Mouse (Mus musculus): ENCODE measurements around the gene Bach2. TPM values are rescaled to one million over a fixed set of nuclear protein-coding genes. Genes with fewer than 3 reads are reported as not detected.

Bach2 gene
- polyA plus RNA-seq, 1 experiment from 2014 or later, result 13.4 TPM

DNA sequence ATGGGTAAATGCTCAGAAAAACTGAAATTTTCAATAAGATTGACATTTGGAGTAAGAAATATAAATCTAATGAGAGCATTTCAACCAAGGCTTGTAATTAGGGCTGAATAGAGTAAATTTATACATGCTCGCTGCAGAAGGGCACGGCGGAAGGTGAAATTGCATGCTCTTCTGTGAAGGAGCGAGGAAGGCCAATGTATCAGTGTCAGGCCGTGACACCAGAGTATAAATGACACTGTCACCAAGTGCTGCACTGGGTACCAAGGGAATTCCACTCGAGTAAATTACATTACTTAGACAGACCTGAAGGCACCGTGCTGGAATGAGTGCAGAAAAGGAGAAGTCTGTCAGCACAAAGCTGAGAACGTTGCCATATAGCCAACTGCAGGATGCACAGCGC lies 190.1 kb downstream of the Bach2 start:
- 0 out of 2 replicates have a peak overlapping the region, but pooled peaks have one; percentile 89 for H3K27ac ChIP-seq
- no peaks in the 10 kb centered on the region for H3K9me3 ChIP-seq
- no peaks in the 10 kb centered on the region for H3K36me3 ChIP-seq
- no peak for DNase-seq (ENCODE audit: low spot score)
- WGBS, result 70% methylated on average over 9 of the region's 9 CpGs
- H3K27me3 ChIP-seq (ENCODE audit: insufficient read depth, poor library complexity, severe bottlenecking), result no peaks in the 10 kb centered on the region
- no peak overlapping the region for H3K4me3 ChIP-seq
- H3K4me1 ChIP-seq (replicated peaks), result peaks cover 59% of the 10 kb centered on the region

DNA sequence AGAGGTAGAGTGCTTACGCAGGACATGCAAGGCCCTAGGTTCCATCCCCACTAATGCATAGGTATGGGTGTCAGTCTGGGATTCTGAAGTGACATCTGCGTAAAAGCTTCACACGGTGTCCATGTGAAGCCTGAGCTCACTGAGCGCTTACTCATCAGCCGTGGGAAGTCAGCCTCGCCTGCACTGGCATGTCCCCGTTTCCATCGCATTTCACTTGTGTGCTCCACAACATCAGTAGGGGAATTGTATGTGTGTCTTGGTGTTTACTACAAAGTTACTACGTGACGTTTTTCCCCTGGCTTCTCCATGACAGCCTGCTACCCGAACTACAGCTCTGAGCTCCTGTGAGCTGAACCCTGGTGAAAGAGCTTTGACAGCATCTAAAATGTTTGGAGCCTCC lies 191.5 kb downstream of the Bach2 start:
- H3K36me3 ChIP-seq, result no peaks in the 10 kb centered on the region
- H3K27ac ChIP-seq, result peak overlapping the region; percentile 89
- H3K27me3 ChIP-seq (ENCODE audit: insufficient read depth, poor library complexity, severe bottlenecking), result no peaks in the 10 kb centered on the region
- DNase-seq (ENCODE audit: low spot score), result no peak
- WGBS, result 77% methylated on average over 11 of the region's 11 CpGs
- H3K4me1 ChIP-seq (replicated peaks), result peaks cover 63% of the 10 kb centered on the region
- H3K4me3 ChIP-seq, result no peak overlapping the region
- H3K9me3 ChIP-seq, result no peaks in the 10 kb centered on the region

DNA sequence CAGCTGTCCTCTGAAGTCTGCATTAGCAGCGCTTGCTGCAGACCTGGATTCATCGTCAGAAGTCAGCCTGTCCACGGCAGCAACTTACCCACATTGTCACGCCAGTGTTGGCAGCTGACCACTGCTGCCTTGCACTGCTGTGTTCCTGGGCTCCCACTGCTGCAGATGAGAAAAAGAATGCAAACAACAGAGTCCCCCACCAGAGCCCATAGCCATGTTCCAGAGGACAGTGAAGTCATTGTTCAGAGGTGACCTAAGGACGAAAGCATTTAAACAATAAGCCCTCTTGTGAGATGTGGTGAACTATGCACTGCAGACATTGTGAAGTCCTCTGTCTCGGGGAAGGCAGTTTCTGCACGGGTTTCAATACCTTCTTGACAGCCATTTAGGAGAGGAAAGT lies 192.4 kb downstream of the Bach2 start:
- 14% methylated on average over 7 of the region's 7 CpGs for whole genome bisulfite sequencing
- peak; percentile 64 for DNase-seq (ENCODE audit: low spot score)
- H3K9me3 ChIP-seq, result no peaks in the 10 kb centered on the region
- peak overlapping the region; percentile 89 for H3K27ac ChIP-seq
- peak overlapping the region; percentile 27 for H3K4me3 ChIP-seq
- H3K4me1 ChIP-seq (replicated peaks), result peaks cover 70% of the 10 kb centered on the region
- H3K27me3 ChIP-seq (ENCODE audit: insufficient read depth, poor library complexity, severe bottlenecking), result no peaks in the 10 kb centered on the region
- no peaks in the 10 kb centered on the region for H3K36me3 ChIP-seq

DNA sequence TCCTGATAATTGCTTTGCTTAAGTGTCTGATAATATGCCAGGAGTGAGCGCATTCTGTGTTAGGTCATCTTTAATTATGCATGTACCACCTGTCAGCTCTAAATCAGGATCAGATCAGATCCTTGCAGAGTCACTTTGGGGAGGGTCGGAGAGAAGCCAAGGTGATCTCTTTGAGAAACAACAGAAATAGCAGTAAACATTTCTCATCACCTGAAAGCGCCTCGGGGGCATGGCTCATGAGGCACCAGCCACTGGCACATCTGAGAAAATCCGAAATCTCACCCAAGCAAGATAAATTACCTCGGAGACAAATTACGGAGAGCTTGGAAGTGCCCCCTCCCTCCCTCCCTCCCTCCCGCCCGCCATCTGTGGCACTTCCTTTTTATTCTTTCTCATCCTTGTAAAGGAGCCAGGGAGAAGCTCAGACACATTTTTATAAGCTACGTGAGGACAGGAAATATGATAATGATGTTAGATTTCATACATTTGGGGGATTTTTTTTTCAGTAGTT lies 193.7 kb downstream of the Bach2 start:
- Histone ChIP-seq H3K27me3 (ENCODE audit: insufficient read depth, poor library complexity, severe bottlenecking) (no peaks in the 10 kb centered on the region), H3K27ac (peak overlapping the region; percentile 89), H3K9me3 (no peaks in the 10 kb centered on the region), H3K4me1 (replicated peaks) (peaks cover 83% of the 10 kb centered on the region), H3K4me3 (no peak overlapping the region), H3K36me3 (no peaks in the 10 kb centered on the region)
- no peak for DNase-seq (ENCODE audit: low spot score)
- WGBS, result 60% methylated on average over 10 of the region's 10 CpGs

DNA sequence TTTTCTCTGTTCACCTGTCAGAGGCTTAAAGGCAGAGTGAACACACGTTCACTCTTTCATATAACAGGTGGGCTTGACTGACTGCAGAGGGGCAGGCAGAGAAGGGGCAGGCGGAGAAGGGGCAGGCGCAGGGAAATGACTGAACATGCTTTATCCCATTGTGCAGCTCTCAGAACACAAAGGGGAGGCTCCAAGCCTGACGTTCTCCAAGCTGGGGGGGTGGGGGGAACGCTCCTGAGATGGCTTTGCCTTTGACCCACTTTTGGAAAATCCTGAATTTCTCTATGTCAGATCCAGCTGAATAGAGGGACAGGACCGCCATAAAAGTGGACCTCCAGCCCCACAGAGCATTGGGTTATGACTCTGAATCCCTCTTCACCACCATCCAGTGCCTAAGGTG lies 194.3 kb downstream of the Bach2 start:
- no peaks in the 10 kb centered on the region for H3K27me3 ChIP-seq (ENCODE audit: insufficient read depth, poor library complexity, severe bottlenecking)
- H3K9me3 ChIP-seq, result no peaks in the 10 kb centered on the region
- no peaks in the 10 kb centered on the region for H3K36me3 ChIP-seq
- H3K4me3 ChIP-seq, result no peak overlapping the region
- 40% methylated on average over 6 of the region's 6 CpGs for WGBS
- H3K27ac ChIP-seq, result peak overlapping the region; percentile 89
- H3K4me1 ChIP-seq (replicated peaks), result peaks cover 80% of the 10 kb centered on the region
- DNase-seq (ENCODE audit: low spot score), result no peak

DNA sequence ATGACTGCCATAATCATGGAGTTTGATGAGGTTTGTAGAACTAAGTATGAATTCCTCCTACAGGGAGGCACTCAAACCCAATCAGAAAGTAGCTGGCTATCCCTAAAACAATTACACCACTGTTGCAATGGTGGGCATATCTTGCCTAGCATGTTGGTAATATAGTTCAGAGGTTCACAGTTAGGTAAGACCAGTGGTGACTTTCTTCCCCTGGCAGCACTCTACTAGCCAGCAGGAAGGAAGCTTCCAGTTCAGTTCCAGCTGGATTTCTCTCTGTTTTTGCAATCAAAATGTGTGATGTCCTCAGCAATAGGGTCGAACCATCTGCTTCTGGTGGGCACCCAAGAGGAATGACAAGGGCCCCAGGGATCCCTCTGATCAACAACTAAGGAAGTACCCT lies 196.0 kb downstream of the Bach2 start:
- H3K4me3 ChIP-seq, result no peak overlapping the region
- H3K27ac ChIP-seq, result no peak overlapping the region
- peaks cover 65% of the 10 kb centered on the region for H3K4me1 ChIP-seq (replicated peaks)

DNA sequence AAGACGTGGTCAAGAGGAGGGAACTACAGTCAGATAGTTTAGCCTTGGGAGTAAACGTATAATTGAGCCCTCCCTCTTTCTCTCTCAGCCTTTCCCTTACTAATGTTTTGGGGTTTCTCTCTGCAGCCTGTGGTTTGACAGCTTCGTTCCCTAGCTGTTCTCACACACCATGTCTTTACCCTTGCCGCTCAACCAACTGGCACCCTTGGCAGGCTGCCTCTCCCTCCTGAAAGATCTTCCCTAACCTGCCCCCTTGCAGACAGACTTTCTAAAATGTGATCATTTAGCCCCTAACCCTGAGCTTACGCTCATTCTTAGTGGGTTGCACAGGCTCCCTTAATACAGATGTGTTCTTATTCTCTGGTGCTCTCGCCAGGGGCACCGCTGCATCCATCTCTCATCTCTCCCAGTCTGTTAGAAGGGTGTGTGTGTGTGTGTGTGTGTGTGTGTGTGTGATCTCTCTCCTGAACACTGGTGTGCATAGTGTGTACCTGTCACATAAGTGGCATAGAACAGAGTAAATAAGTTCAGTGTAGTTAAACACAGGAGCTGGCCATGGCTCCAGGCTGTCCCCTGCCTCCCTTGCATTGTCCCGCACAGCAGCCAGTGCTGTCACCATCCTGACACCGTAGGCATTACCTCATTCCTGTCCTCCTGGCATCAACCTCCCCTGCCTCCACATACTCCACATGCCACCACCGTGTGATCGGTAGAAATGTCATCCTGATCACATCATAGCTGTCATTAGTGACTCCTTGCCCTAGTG lies 201.6 kb downstream of the Bach2 start:
- Histone ChIP-seq H3K27ac (no peak overlapping the region; the same call in 1 of the 2 replicates), H3K4me3 (no peak overlapping the region), H3K4me1 (replicated peaks) (peaks cover 20% of the 10 kb centered on the region), H3K36me3 (no peaks in the 10 kb centered on the region), H3K27me3 (ENCODE audit: insufficient read depth, poor library complexity, severe bottlenecking) (no peaks in the 10 kb centered on the region), H3K9me3 (no peaks in the 10 kb centered on the region)
- no peak for DNase-seq (ENCODE audit: low spot score)
- 89% methylated on average over 11 of the region's 11 CpGs for WGBS

More for the DNA sequence above, 196.0 kb downstream of the Bach2 start:
- WGBS, result 80% methylated on average over 1 of the region's 1 CpGs
- no peaks in the 10 kb centered on the region for H3K9me3 ChIP-seq
- no peaks in the 10 kb centered on the region for H3K27me3 ChIP-seq (ENCODE audit: insufficient read depth, poor library complexity, severe bottlenecking)
- H3K36me3 ChIP-seq, result no peaks in the 10 kb centered on the region
- DNase-seq (ENCODE audit: low spot score), result no peak

DNA sequence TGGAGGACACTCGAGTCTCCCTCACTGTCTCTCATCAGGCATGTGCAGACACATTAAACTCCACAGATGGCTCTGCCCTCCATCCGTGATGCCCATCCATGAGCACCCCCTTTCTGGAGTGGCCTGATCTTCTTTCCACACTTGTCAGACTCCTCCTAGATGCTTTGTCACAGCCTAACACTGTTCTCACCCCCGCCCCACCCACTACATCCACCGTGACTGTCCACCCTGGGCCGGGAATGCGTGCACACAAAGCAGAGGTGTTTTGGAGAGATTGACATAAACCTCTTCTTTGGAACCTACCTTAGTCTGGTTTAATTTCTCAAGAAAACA lies 202.1 kb downstream of the Bach2 start:
- Histone ChIP-seq H3K4me1 (replicated peaks) (peaks cover 16% of the 10 kb centered on the region), H3K36me3 (no peaks in the 10 kb centered on the region), H3K27me3 (ENCODE audit: insufficient read depth, poor library complexity, severe bottlenecking) (no peaks in the 10 kb centered on the region), H3K4me3 (no peak overlapping the region), H3K9me3 (no peaks in the 10 kb centered on the region), H3K27ac (no peak overlapping the region; the same call in 1 of the 2 replicates)
- no peak for DNase-seq (ENCODE audit: low spot score)
- WGBS, result 88% methylated on average over 6 of the region's 6 CpGs

DNA sequence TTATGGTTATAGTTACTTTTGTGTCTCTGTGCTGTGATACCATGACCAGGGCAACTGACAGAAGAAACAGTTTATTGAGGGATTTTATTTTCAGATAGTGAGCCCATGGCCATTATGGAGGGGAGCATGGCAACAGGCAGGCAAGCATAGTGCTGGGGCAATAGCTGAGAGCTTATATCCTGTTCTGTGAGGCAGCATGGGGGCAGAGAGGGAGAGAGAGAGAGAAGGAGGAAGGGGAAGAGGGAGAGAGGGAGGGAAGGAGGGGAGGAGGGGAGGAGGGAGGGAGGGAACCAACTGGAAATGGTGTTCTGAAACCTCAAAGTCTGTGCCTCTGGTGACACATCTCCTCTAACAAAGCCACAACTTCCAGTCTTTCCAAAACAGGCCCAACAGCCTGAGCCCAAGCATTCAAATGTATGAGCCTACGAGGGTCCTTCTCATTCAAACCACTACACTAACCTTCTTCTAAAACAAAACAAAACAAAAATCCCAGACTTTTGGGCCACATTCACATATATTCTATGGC lies 206.1 kb downstream of the Bach2 start:
- WGBS, result 93% methylated on average over 1 of the region's 1 CpGs
- no peaks in the 10 kb centered on the region for H3K4me1 ChIP-seq (replicated peaks)
- no peaks in the 10 kb centered on the region for H3K27me3 ChIP-seq (ENCODE audit: insufficient read depth, poor library complexity, severe bottlenecking)
- H3K4me3 ChIP-seq, result no peak overlapping the region
- no peaks in the 10 kb centered on the region for H3K36me3 ChIP-seq
- no peak for DNase-seq (ENCODE audit: low spot score)
- H3K9me3 ChIP-seq, result peaks cover 3% of the 10 kb centered on the region; the same call in 1 of the 2 replicates
- H3K27ac ChIP-seq, result no peak overlapping the region

DNA sequence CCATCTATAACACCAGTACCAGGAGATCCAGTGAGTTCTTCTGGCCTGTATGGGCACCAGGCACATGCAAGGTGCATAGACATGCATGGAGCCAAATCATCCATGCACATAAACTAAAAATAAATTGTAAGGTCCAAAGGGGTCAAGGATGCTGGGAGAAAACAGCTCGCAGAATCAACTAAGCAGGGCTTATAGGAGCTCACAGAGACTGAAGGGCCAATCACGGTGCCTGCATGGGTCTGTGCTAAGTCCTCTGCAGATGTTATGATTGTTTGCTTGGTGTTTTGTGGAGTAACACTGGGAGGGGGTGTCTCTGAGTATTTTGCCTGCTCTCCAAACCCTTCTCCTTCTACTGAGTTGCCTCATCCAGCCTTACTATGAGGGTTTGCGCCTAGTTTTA lies 209.2 kb downstream of the Bach2 start:
- H3K4me3 ChIP-seq, result no peak overlapping the region
- no peak for DNase-seq (ENCODE audit: low spot score)
- H3K27ac ChIP-seq, result no peak overlapping the region
- no peaks in the 10 kb centered on the region for H3K27me3 ChIP-seq (ENCODE audit: insufficient read depth, poor library complexity, severe bottlenecking)
- H3K4me1 ChIP-seq (replicated peaks), result no peaks in the 10 kb centered on the region
- H3K36me3 ChIP-seq, result no peaks in the 10 kb centered on the region
- peaks cover 3% of the 10 kb centered on the region; the same call in 1 of the 2 replicates for H3K9me3 ChIP-seq
- WGBS, result 89% methylated on average over 3 of the region's 3 CpGs

DNA sequence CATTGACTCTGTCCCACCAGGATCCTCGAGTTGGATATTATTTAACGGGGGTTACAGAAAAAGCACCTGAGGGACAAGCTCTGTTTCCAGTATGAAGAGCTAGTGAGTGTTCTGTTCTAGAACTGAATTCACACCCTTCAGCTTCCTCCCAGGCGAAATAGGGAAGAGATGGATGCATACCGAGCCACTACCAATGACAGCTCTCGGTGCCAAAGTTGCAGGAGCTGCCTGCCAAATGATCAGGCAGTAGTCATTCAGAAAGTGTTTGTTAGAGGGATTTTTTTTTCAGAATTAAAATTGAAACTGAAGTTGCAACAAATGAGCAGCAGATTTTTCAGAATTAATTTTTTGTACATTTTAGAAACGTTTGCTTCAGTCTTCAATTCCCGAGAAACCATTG lies 223.4 kb downstream of the Bach2 start:
- H3K36me3 ChIP-seq, result no peaks in the 10 kb centered on the region
- no peaks in the 10 kb centered on the region for H3K27me3 ChIP-seq (ENCODE audit: insufficient read depth, poor library complexity, severe bottlenecking)
- no peaks in the 10 kb centered on the region for H3K4me1 ChIP-seq (replicated peaks)
- WGBS, result 90% methylated on average over 7 of the region's 7 CpGs
- H3K4me3 ChIP-seq, result no peak overlapping the region
- no peak overlapping the region for H3K27ac ChIP-seq
- no peak for DNase-seq (ENCODE audit: low spot score)
- peaks cover 14% of the 10 kb centered on the region; the same call in 1 of the 2 replicates for H3K9me3 ChIP-seq

DNA sequence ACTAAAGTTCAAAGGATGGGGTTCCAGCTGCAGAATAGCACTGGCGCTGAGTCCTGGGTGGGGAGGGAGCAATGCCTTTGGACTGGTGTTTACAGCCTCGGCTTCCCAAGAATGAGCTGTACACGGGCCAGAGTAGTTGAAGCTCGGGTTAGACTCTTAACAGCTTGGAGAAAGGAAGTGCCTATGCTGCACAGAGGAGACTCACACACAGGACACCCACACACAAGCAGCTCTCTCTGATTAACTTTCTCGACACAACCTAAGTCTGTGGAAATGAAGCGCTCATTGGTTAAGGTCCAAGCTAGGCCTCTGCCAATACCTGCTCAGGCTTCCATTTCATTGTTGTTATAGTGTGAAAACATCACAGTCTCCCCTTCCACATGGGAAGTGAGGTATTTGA lies 224.5 kb downstream of the Bach2 start:
- Histone ChIP-seq H3K9me3 (peaks cover 13% of the 10 kb centered on the region; the same call in 1 of the 2 replicates), H3K4me3 (no peak overlapping the region), H3K27me3 (ENCODE audit: insufficient read depth, poor library complexity, severe bottlenecking) (no peaks in the 10 kb centered on the region), H3K27ac (no peak overlapping the region), H3K4me1 (replicated peaks) (no peaks in the 10 kb centered on the region), H3K36me3 (no peaks in the 10 kb centered on the region)
- DNase-seq (ENCODE audit: low spot score), result no peak
- WGBS, result 90% methylated on average over 6 of the region's 6 CpGs

DNA sequence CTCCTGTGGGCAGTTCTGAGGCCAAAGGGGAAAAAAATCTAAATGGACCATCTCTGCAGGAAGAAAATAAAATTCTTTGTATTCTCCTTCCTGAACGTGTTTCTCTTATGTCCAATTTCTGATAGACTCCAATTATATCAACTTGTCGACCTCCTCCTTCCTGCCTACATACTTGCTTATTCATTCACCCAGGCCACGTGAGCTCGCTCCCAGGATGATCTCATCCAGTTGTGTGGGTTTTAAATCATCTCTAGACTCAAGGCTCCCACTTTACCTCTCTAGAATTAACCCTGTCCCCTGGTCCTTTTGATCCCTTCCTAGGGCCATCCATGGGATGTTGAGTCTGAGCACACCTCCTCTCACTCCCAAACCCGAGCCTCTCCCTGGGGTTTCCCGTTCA lies 225.9 kb downstream of the Bach2 start:
- no peak for DNase-seq (ENCODE audit: low spot score)
- H3K27ac ChIP-seq, result no peak overlapping the region
- no peaks in the 10 kb centered on the region for H3K36me3 ChIP-seq
- no peak overlapping the region for H3K4me3 ChIP-seq
- peaks cover 3% of the 10 kb centered on the region for H3K9me3 ChIP-seq
- no peaks in the 10 kb centered on the region for H3K27me3 ChIP-seq (ENCODE audit: insufficient read depth, poor library complexity, severe bottlenecking)
- 87% methylated on average over 6 of the region's 6 CpGs for WGBS
- no peaks in the 10 kb centered on the region for H3K4me1 ChIP-seq (replicated peaks)

All from hindbrain, embryonic 10.5 days (tissue).